In genomic region chr15:103472265-103472664, GRCm38 (mm10) we compare ENCODE assay signal across 43 mouse cellular contexts. TPM values are rescaled to one million over a fixed set of nuclear protein-coding genes. Genes with fewer than 3 reads are reported as not detected.
"Had no signal": no experiment of that assay in that cellular context is flagged by ENCODE, and none has a peak within 500 bp of the region (broad histone marks: within the 10 kb centered on the region; RNA-seq: fewer than 3 reads in every experiment).

No protein-coding gene starts in this region.

- H3K27me3 ChIP-seq: heart, embryonic 12.5 days; hindbrain, embryonic 12.5 days; kidney, embryonic 15.5 days; limb, embryonic 13.5 days; limb, embryonic 15.5 days; liver, embryonic 12.5 days had no signal

- H3K36me3 ChIP-seq: heart, embryonic 12.5 days; hindbrain, embryonic 10.5 days; hindbrain, embryonic 12.5 days; kidney, embryonic 15.5 days; limb, embryonic 13.5 days; limb, embryonic 15.5 days; liver, embryonic 12.5 days had no signal

- H3K4me3 ChIP-seq: gastrocnemius, adult 2 months; heart, adult 2 months; heart, embryonic 12.5 days; hindbrain, embryonic 10.5 days; hindbrain, embryonic 12.5 days; kidney, embryonic 15.5 days; limb, embryonic 13.5 days; limb, embryonic 15.5 days; liver, embryonic 12.5 days had no signal

- H3K9me3 ChIP-seq: heart, embryonic 12.5 days; hindbrain, embryonic 10.5 days; hindbrain, embryonic 12.5 days; kidney, embryonic 15.5 days; limb, embryonic 13.5 days; limb, embryonic 15.5 days; liver, embryonic 12.5 days had no signal

- ATAC-seq: hindbrain, embryonic 16.5 days; intestine, embryonic 16.5 days; liver, embryonic 12.5 days had no signal

- H3K4me2 ChIP-seq: heart, embryonic 12.5 days; hindbrain, embryonic 12.5 days; hindbrain, embryonic 14.5 days; kidney, embryonic 15.5 days; limb, embryonic 13.5 days; limb, embryonic 15.5 days; liver, embryonic 12.5 days had no signal

- H3K9ac ChIP-seq: heart, embryonic 12.5 days; hindbrain, embryonic 12.5 days; hindbrain, embryonic 14.5 days; kidney, embryonic 15.5 days; limb, embryonic 13.5 days; limb, embryonic 15.5 days; liver, embryonic 12.5 days; liver, embryonic 14.5 days had no signal

- H3K4me1 ChIP-seq: hindbrain, embryonic 10.5 days; hindbrain, embryonic 12.5 days; kidney, embryonic 15.5 days; limb, embryonic 13.5 days; limb, embryonic 15.5 days; liver, embryonic 12.5 days had no signal

- H3K27ac ChIP-seq: gastrocnemius, adult 2 months; heart, adult 2 months; hindbrain, embryonic 10.5 days; hindbrain, embryonic 12.5 days; hindbrain, embryonic 14.5 days; kidney, embryonic 15.5 days; kidney, postnatal 0 days; limb, embryonic 13.5 days; limb, embryonic 15.5 days; liver, embryonic 12.5 days; liver, embryonic 14.5 days had no signal

- DNase-seq: gastrocnemius, adult 2 months; gastrocnemius, postnatal 10 days; gastrocnemius, postnatal 25 days; heart, adult 2 months; heart, postnatal 10 days; heart, postnatal 4 days; kidney, adult 11 months; kidney, adult 2 months; kidney, adult 9 months; kidney, postnatal 14 days; kidney, postnatal 36 days; layer of hippocampus, adult 9-11 months; layer of hippocampus, postnatal 36 days; left cerebral cortex, postnatal 4 days had no signal

RNA-seq across cellular contexts. Expression of gene Gtsf2, which starts 24.0 kb away (rescaled TPM):
- total RNA-seq: gastrocnemius, adult 2 months; gastrocnemius, postnatal 10 days; gastrocnemius, postnatal 25 days; gastrocnemius, postnatal 4 days; heart, adult 2 months; heart, postnatal 10 days; heart, postnatal 25 days; heart, postnatal 4 days; layer of hippocampus, adult 18-20 months; layer of hippocampus, adult 8-10 months; layer of hippocampus, postnatal 14 days; layer of hippocampus, postnatal 36 days; left cerebral cortex, adult 18-20 months; left cerebral cortex, adult 8-10 months; left cerebral cortex, postnatal 10 days; left cerebral cortex, postnatal 25 days; left cerebral cortex, postnatal 4 days; liver, adult 2 months had no signal
- polyA plus RNA-seq: heart, adult 2 months; heart, embryonic 12.5 days; heart, embryonic 14.5 days; heart, embryonic 16.5 days; hindbrain, embryonic 10.5 days; hindbrain, embryonic 12.5 days; hindbrain, embryonic 14.5 days; intestine, embryonic 14.5 days; intestine, embryonic 16.5 days; kidney, adult 2 months; kidney, embryonic 15.5 days; kidney, postnatal 0 days; large intestine, adult 2 months; limb, embryonic 11.5 days; limb, embryonic 13.5 days; limb, embryonic 15.5 days; liver, adult 2 months; liver, embryonic 12.5 days; liver, embryonic 14.5 days; liver, embryonic 16.5 days had no signal

RNA-seq across cellular contexts. Expression of gene Gtsf1, which starts 42.0 kb away (rescaled TPM):
- total RNA-seq: gastrocnemius, adult 2 months; gastrocnemius, postnatal 10 days; gastrocnemius, postnatal 25 days; gastrocnemius, postnatal 4 days; granulocyte monocyte progenitor cell, adult 5-6 weeks; heart, adult 2 months; heart, postnatal 25 days; layer of hippocampus, adult 18-20 months; layer of hippocampus, adult 8-10 months; layer of hippocampus, postnatal 14 days; layer of hippocampus, postnatal 36 days; left cerebral cortex, adult 8-10 months; left cerebral cortex, postnatal 10 days; left cerebral cortex, postnatal 4 days; liver, adult 2 months had no signal
- polyA plus RNA-seq: hindbrain, embryonic 10.5 days; hindbrain, embryonic 12.5 days; hindbrain, embryonic 14.5 days; hindbrain, embryonic 16.5 days; intestine, embryonic 14.5 days; intestine, embryonic 16.5 days; kidney, adult 2 months; kidney, embryonic 15.5 days; kidney, postnatal 0 days; limb, embryonic 11.5 days; limb, embryonic 13.5 days; limb, embryonic 15.5 days; liver, adult 2 months; liver, embryonic 12.5 days; liver, embryonic 14.5 days; liver, embryonic 16.5 days had no signal
